Mouse (Mus musculus): ENCODE measurements at regions not wholly inside any gene's neighbourhood (a gene's known extent, or its start where the extent isn't known, plus 50 kb on each side); places are given as distances from the start of the nearest gene placed in this dataset.

DNA sequence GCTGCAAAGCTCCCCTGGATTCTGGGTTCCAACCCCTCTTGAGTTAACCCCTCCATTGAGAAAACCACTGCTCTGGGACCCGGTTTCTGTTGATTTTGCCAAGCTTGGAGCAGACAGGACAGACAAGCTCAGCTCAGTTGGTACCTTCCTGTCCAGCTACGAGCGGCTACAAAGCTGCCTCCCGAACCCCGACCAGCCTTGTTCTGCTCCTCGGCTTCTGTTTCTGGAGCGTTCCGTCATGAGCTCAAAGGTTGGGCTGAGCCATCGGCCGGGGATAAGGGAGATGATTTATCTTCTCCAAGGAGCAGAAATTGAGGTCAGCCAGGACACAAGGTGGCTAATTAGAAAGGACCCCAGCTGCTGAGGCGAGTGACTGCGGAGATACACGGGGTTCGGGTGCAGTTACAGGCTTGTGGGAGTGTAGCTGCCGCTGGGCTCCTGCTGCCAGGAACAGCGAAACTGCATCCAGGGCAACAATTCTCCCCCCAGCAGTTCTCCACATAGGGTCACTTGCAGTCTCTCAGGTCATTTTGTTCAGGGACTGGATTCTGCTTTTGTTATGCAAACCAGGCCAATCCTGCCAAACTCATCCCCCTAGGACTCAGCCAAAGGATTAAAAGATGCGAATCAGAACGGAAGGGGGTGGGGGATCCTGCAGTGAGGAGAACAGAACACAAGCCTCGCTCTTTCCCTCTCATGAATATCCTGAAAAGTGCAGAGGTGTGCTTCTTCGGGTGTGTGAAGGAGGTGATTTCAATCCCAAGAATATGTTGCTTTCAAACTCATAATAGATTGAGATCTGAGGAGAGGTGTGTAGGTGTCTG is 50.0 kb upstream of the Tmem132d start:
- no peak for DNase-seq
